Mouse (Mus musculus) bone marrow macrophage, adult 2 months (primary cell): Measurements from ENCODE around the gene Olig3.

Experiments
- CTCF ChIP-seq: IDR thresholded peaks from 2 replicates; pipeline ENCODE4 v1.5.1; 2012; ENCODE audit warnings: low read depth, mild to moderate bottlenecking, low read length, moderate library complexity
- POLR2A ChIP-seq: IDR thresholded peaks from 2 replicates; pipeline ENCODE4 v1.6.1; 2012; ENCODE audit warnings: mild to moderate bottlenecking, low read depth, low read length, borderline replicate concordance

- no peak for TF ChIP-seq POLR2A
- no peak for TF ChIP-seq CTCF
Observed at GRCm38 (mm10) chr10:19369143-19369542, 12.8 kb downstream of the Olig3 start.
